Mouse (Mus musculus) gastrocnemius, adult 2 months (tissue): Measurements from ENCODE around the gene Gmds. TPM values are rescaled to one million over a fixed set of nuclear protein-coding genes. Genes with fewer than 3 reads are reported as not detected.

ENCODE experiments used
- DNase-seq: peaks from one replicate; pipeline ENCODE4 v3.0.0; 2022
- H3K27ac ChIP-seq: fragments of 200-600 bp; 2 replicates; pipeline ENCODE4 v1.8.1; 2022; ENCODE audit warnings: mild to moderate bottlenecking
- H3K4me3 ChIP-seq: fragments of 200-600 bp; 2 replicates; pipeline ENCODE4 v1.8.1; 2022; ENCODE audit warnings: mild to moderate bottlenecking, moderate library complexity
- CTCF ChIP-seq: fragments of 200-600 bp; IDR thresholded peaks from 2 replicates; pipeline ENCODE4 v1.8.1; 2022; ENCODE audit warnings: antibody characterized with exemption, mild to moderate bottlenecking, moderate library complexity
- intact Hi-C: fragments of 180-260 bp; cut with DNase I; formaldehyde crosslinking; loops from one replicate; pipeline ENCODE4 v1.15.1; 2025
- total RNA-seq, 2 experiments: library from RNA; stranded (reverse); gene quantifications; 2 replicates each; pipeline ENCODE4 v1.2.3; 2021

The Gmds gene
- total RNA-seq, 2 experiments from 2014 or later, result 2.1 to 2.4 TPM

DNA sequence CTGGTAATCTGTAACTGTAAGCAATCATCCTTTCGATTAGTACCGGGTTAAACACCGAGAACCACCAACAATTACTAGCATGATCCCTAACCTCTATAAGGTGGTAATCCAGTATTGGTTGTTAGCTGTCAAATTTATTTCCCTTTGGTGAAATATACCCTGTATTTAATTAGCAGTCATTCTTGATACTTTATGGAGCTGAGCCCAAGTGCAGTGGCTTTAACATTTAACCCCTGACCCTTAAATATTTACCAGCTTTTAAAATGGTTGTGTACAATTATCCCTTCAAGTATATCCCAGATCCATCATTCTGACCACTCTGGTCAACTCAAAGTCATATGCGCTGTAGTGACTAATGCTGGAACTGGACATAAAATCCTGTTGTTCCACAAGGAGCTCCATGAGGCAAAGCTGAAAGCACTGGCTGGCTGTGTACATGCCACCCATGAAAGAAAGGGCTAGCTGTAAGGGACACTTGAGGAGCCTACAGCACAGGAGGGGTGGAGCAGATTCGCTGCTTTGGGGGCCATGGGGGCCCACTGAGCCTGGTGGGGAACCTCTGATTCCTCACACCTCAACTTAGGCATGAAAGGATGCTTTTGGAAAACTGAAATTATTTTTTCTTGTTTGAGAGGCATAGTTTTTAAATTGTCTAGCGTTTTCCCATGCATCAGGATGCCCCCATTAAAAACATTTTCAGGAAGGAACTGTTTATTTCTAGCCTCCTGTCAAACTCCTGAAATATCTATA lies 312.1 kb downstream of the Gmds start:
- H3K27ac ChIP-seq, result no peak overlapping the region
- intact Hi-C loops, result no loop called here
- no peak for TF ChIP-seq CTCF
- H3K4me3 ChIP-seq, result no peak overlapping the region
- no peak for DNase-seq

DNA sequence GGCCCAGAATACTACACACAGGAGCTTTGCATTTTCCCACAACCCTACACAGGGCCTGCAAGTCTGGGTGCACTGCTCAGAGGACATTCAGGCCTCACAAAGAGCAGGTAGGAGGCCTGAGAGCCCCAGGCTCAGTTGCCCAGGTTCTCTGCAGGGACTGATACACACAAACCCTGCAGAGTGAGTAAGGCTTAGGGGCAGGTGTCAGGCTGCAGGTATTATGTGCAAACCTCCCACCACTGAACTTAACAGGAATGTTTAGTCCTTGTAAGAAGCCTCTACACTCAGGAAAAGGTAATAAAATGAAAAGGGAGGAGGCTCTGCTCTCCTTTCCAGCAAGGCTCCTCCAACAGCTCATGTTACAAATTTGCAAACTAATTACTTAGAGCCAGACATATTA lies 313.7 kb downstream of the Gmds start:
- no peak overlapping the region for H3K27ac ChIP-seq
- intact Hi-C loops, result no loop called here
- no peak for TF ChIP-seq CTCF
- H3K4me3 ChIP-seq, result no peak overlapping the region
- no peak for DNase-seq

DNA sequence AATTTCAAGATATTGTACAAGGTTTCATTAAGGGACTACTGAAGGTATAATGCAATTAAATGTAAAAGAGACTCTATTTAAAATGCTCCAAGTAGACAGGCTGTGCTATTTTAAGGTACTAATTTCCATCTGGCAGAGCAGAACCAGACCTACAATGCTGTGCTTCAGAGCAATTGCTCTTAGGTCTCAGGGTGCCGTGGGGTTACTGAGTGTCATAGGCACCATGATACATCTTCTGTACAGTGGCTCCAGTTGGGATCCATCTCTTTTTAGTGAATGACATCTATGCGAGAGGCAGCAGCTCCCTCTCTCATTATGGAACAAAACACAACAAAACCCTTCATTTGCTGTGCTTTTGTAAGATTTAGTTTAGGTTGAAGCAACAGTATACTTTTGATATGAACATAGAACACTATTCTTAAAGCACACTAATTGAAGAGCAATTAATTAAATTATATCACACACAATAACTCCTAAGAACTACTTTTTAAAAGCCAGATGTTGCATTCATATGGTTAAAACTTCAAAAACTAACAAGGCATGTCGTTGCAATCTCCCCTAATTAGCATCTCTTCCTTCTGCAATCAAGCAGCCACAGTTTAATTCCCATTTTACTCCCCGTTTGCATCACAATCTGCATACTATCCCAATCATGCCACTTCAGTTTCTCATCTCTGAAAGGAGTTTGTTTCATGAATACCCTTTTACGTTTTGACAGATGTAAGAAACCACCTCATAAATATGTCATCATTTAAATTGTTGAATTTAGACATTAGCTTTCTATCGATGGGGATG lies 317.9 kb downstream of the Gmds start:
- no peak overlapping the region for H3K27ac ChIP-seq
- no peak for TF ChIP-seq CTCF
- DNase-seq, result no peak
- intact Hi-C loops, result no loop called here
- no peak overlapping the region for H3K4me3 ChIP-seq

DNA sequence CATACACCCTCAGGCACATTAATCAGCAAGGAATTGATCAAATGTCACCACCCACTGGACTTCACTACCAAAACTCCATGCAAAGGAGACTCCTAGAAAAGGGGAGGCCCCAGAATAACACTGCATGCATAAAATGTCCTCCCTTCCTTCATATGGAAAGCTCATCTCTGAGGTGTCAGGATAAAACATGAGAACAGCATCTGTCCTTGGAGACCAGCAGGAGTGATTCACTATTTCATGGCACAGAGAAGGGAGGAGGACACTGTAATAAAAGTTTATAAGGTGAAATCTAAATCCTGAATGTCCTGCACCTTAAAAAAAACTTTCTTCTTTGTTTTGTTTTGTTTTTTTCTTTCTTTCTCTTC lies 319.3 kb downstream of the Gmds start:
- no peak for TF ChIP-seq CTCF

DNA sequence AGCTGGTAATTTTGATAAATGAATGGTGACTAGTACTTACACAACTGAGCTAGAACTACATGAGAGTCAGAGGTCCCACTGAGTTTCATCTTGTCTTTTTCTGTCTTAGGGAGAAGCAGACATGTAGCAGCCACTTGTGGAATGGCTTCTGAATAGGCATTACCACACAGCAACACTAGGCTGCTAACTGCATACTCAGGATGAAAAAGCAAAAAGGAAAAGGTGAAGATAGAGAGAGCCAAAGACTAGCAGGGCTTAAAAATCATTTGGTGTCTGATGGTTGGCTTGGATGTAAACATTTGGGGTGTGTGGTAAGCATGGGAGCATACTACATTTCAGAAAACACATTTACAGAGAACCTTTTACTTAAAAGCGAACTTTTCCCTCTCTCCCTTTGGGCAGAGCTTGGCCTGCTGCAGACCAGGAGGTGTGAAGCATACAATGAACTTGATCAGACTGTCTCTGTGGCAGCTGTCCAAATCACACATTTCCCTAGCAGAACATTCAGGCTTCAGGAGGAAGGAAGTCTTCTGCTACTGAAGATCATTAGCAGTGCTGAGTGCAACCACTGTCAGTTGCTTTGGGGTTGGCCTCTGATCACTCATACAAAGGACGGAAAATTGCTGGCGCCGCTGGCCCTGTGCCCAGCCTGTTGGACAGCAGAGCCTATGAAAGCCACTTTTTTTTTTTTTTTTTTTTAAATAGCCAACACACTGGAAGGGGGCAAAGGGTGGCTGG lies 319.9 kb downstream of the Gmds start:
- Histone ChIP-seq H3K4me3 (no peak overlapping the region), H3K27ac (no peak overlapping the region)
- peak; percentile 64 for DNase-seq
- intact Hi-C loops, result no loop called here
- TF ChIP-seq CTCF, result no peak

More for the DNA sequence above, 319.3 kb downstream of the Gmds start:
- H3K4me3 ChIP-seq, result no peak overlapping the region
- intact Hi-C loops, result no loop called here
- no peak overlapping the region for H3K27ac ChIP-seq
- DNase-seq, result no peak

DNA sequence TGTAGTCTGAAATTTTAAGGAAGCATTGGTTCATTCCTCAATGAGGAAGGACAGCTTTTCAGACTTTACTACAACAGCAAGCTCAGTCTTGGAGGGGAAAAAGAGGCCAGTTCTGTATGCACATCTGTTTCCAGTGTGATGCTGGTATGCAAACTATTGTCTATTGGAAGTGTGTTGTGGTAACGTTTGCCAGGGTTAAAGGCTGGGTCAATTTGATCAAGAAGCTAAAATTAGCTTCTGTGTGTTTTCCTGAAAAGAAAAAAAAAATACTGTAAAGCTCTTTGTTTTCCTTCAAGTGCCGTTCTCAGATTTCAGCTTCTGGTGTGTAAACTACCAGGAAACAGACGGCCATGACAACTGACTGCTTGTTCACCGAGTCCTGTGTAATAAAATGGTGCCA lies 329.7 kb downstream of the Gmds start:
- 0 out of 2 replicates have a peak overlapping the region, but pooled peaks have one; percentile 15 for H3K4me3 ChIP-seq
- intact Hi-C loops, result no loop called here
- DNase-seq, result no peak
- no peak for TF ChIP-seq CTCF
- peak overlapping the region; percentile 24; the same call in 1 of the 2 replicates for H3K27ac ChIP-seq

DNA sequence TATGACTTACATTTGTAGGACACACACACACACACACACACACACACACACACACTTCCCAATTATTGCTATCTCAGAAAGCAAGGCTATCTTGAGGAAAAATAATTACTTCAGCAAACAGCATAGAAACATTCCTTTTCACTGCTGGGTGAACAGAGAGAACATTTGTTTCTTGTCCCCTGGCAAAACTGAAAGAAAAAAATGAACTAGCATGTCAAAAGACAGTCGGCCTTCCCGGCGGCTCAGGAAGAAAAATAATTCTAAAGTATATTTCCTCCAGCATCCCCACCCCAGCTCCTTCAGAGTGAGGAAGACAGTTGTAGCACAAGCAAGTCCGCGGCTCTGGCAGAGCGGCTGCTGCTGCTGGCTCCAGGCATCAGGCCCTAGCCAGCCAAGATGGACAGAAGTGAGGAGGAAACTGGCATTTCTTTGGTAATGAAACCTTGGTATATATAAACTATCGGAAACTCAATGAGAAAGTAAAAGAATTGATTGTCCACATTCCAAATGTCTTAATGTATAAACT lies 330.4 kb downstream of the Gmds start:
- Histone ChIP-seq H3K27ac (peak overlapping the region; percentile 24), H3K4me3 (peak overlapping the region; percentile 15; the same call in 1 of the 2 replicates)
- no peak for DNase-seq
- intact Hi-C loops, result no loop called here
- TF ChIP-seq CTCF, result no peak

DNA sequence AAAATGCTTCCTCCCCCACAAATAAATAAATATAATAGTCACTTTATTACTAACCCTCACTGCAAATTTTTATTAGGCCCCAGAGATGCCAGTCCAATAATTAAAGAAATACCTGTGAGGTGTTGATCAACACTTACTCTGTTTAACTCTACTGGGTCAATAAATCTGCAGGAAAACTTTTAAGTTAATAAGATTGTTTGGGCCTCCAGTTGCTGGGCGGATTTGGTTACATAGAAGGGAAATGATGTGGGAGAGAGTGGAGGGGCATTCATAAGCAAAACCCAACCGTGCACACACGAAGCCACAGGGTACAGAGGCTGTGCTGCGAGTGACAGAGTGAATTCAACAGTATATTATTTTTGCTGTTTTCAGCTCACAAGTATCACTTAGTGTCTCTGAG lies 345.1 kb downstream of the Gmds start:
- intact Hi-C loops, result no loop called here
- Histone ChIP-seq H3K27ac (no peak overlapping the region), H3K4me3 (no peak overlapping the region)
- no peak for DNase-seq
- TF ChIP-seq CTCF, result no peak

DNA sequence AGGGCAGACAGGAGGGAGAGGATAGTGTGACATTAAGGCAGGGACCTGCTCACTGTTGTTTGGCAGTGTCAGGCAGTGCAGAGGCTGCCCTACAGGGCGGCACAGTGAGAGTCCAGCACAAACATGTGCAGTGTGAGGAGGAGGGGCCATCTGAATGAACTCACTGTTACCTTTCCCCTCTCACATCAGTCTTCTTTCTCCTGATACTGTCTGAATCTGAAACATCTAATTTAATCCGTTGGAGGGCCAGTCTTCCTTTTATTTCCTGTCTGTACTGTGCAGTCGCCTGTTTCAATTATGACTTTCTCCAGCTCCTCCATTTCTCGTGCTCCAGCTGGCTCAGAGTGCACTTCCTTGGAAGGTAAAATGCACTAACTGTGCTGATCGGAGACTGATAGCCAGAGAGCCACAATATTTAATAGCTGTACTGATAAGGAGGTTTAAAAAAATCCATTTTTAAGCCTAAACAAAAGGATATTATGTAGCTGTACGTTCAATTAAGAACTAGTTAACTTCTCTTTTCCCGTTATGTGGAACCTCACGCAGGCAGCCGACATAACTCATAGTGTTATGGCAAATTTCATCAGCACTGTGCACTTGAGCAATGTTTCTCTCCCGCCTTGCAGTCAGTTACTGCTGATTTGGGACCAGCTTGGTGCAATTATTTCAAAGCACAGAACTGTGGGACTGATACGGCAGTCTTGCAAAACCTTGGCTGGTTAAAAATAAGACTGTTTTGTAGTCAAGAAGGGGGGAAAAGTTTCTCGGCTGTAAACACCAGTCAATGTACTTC lies 345.9 kb downstream of the Gmds start:
- DNase-seq, result no peak
- peak overlapping the region; percentile 53 for H3K4me3 ChIP-seq

DNA sequence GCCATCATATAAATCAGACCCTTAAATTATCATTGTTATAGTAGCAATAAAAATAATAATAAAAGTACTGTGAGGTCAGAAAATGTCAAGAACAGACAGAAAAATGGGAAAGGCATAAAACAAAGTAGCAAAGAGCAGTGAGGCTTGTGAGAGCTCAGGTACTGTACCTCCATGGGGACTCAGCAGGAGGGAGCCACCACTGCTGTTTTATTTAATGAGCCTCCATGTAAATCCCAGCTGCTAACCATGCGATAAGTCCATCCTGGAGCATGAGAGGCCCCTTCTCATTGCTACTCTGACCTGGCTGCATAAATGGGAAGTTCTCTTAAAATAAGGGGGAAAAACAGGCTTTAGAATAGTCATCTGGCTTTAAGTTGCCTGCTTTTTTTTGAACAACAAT lies 357.3 kb downstream of the Gmds start:
- no peak for DNase-seq
- H3K27ac ChIP-seq, result no peak overlapping the region
- no peak overlapping the region for H3K4me3 ChIP-seq
- TF ChIP-seq CTCF, result no peak
- intact Hi-C loops, result no loop called here

More for the DNA sequence above, 345.9 kb downstream of the Gmds start:
- intact Hi-C loops, result no loop called here
- peak overlapping the region; percentile 24; the same call in 1 of the 2 replicates for H3K27ac ChIP-seq
- TF ChIP-seq CTCF, result no peak

DNA sequence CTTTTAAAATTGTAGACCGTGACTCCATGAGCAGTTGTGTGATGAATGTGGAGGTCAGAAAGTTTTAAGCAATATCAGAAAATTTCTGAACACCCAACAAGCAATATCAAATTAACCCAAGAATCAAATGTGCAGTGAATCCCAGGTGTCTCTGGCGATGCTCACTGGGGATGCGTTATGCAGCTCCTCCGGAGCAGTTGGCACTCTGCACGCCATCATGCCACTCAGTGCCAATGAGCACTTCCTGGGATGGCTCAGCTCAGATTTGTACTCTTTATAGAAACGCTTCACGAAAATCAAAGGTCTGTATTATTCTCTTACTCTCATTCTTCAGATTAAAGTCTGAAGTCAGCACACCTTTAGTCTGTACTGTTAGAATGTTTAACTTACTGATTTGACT lies 360.4 kb downstream of the Gmds start:
- Histone ChIP-seq H3K27ac (no peak overlapping the region), H3K4me3 (no peak overlapping the region)
- intact Hi-C loops, result no loop called here
- no peak for TF ChIP-seq CTCF
- DNase-seq, result no peak

DNA sequence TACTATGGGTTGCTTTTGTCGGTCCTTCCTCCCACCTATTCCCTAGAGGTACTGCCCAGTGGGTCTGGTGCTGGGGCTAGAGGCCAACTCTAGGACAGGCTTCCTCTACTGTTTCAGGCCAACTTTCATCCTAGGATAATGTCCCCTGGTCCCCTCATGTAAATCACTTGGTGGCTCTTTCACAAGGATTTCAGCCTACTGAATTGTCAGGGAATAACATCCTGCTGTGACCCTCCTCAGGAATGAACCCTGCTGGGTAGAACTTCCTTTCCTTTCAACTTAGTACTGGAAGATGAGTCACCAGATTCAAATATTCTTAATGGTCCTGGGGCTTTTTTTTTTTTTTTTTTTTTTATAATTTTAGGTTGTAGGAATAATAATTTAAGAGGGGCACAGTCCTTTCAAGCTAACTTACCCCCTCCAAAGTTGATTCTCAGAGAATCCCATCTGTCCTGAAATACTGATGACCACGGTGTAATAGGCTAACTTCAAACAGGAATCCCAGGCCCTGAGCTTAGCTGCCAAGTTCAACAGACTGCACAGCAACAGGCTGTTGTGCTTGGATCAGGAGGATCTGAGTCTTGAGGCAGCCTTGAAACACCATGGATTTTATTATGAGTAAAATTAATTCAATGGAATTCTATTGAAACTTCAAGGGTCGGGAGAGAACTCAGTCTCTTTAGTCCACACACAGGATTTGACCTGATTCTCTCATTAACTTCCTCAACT lies 363.6 kb downstream of the Gmds start:
- intact Hi-C loops, result no loop called here
- no peak for TF ChIP-seq CTCF
- no peak for DNase-seq
- Histone ChIP-seq H3K4me3 (no peak overlapping the region), H3K27ac (no peak overlapping the region)
